Mouse (Mus musculus) bone marrow macrophage, adult 2 months (primary cell): ENCODE measurements at regions not wholly inside any gene's neighbourhood (a gene's known extent, or its start where the extent isn't known, plus 50 kb on each side); places are given as distances from the start of the nearest gene placed in this dataset.

ENCODE experiments used
- CTCF ChIP-seq: IDR thresholded peaks from 2 replicates; pipeline ENCODE4 v1.5.1; 2012; ENCODE audit warnings: low read depth, mild to moderate bottlenecking, low read length, moderate library complexity
- POLR2A ChIP-seq: IDR thresholded peaks from 2 replicates; pipeline ENCODE4 v1.6.1; 2012; ENCODE audit warnings: mild to moderate bottlenecking, low read depth, low read length, borderline replicate concordance

DNA sequence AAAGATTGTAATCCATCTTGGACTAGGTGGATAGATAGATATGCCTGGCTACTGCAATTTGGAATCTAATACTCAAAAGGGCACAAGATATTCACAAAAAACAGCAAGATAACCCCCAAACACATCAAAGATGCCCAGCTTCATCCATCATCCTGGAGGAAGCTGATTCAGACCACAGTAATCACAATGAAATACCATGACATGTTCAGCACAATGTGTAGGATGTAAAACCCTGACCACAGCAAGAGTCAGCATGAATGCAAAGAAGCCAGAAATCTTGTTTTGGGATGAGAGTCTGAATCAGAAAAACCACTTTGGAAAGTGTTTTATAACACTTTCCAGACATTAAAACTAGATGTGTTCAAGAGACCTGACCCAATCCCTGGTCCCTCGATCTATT, 2180.5 kb upstream of the Gm7489 start:
- no peak for TF ChIP-seq POLR2A
- no peak for TF ChIP-seq CTCF
